Mouse (Mus musculus): Measurements from ENCODE around the gene Sik2. TPM values are rescaled to one million over a fixed set of nuclear protein-coding genes. Genes with fewer than 3 reads are reported as not detected.
A peak's percentile ranks its signal among the peaks of the same experiment; 100 is the strongest.

Gene Sik2
- total and polyA plus RNA-seq, 3 experiments: 7.5 to 12.1 TPM; not detected in 1

DNA sequence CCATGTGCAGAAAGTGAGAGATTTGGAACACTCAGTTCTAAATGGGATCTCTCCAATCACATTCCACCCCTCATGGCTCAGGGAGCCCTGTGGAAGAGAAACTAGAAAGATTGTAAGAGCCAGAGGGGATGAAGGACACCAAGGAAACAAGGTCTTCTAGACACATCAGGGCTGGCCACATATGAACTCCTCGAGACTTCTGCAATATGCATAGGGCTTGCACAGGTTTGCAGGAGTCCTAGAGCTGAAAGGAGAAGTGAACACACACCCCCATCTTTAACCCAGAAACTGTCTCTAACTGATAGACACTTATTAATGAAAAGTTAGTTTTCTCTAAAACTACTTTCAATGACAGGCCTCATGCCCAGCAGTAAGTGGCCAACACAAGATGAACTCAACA lies 64.0 kb downstream of the Sik2 start (continued):
- TF ChIP-seq CHD1 (IDR thresholded peaks at IDR 0.05; ENCODE audit: low read depth, low read length): no peak

DNA sequence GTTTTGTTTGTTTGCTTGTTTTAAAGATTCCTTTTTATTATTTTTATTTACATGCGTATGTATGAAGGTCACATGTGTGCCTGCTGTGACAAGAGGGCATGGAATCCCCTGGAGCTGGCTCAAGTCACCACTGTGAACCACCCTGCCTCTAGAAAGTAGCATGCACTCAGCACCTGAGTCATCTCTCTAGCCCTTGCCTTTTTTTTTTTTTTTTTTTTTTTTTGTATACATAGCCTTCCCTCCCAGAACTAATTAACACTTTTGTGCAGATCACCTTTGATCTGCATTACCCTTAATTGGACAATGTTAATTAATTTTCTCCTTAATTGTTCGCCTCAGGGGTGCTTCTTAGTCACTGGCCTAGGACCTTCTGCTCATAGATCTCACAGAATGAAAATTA lies 66.2 kb downstream of the Sik2 start:
- Histone ChIP-seq H3K36me3 (ENCODE audit: control insufficient read depth in 1 of 2, insufficient read depth in 2 of 2, low read length in 2 of 2) (peaks cover 0 to 31% of the 10 kb centered on the region in 2 experiments; a peak in 2 of 4 replicates), H3K27me3 (ENCODE audit: control insufficient read depth in 1 of 2, insufficient read depth in 2 of 2, low read length in 2 of 2) (no peaks in the 10 kb centered on the region), H3K27ac (ENCODE audit: control insufficient read depth, low read depth, low read length) (no peak overlapping the region), H3K4me1 (ENCODE audit: control insufficient read depth in 1 of 2, insufficient read depth in 2 of 2, low read length in 2 of 2) (peaks cover 17 to 43% of the 10 kb centered on the region in 2 experiments), H3K9ac (ENCODE audit: control insufficient read depth, low read depth, low read length, poor library complexity, severe bottlenecking) (no peak overlapping the region), H3K4me3 (ENCODE audit: control insufficient read depth in 1 of 2, insufficient read depth in 1 of 2, low read depth in 2 of 2, low read length in 2 of 2) (no peak overlapping the region), H3K9me3 (replicated peaks; ENCODE audit: insufficient read depth, low read length) (no peaks in the 10 kb centered on the region), H3K79me2 (ENCODE audit: control insufficient read depth, insufficient read depth, low read length, poor library complexity) (peaks cover 5% of the 10 kb centered on the region; the same call in 1 of the 2 replicates)
- TF ChIP-seq POLR2A (IDR thresholded peaks at IDR 0.05; ENCODE audit: control insufficient read depth in 1 of 2, insufficient read depth in 1 of 2, low read depth in 1 of 2, low read length in 2 of 2, poor library complexity in 1 of 2) (no peak), ETS1 (IDR thresholded peaks at IDR 0.05; ENCODE audit: low read depth, low read length) (no peak), RAD21 (IDR thresholded peaks at IDR 0.05; ENCODE audit: low read depth, low read length) (no peak), ZNF384 (IDR thresholded peaks at IDR 0.05; ENCODE audit: low read depth, low read length) (peak; percentile 64; the same call in 1 of the 2 replicates)
- no peak for DNase-seq (ENCODE audit: low read depth, low spot score)

GRCm38 (mm10) chr9:50941804-50942401 lies 67.0 kb downstream of the Sik2 start:
- Histone ChIP-seq H3K9me3 (replicated peaks; ENCODE audit: insufficient read depth, low read length) (no peaks in the 10 kb centered on the region), H3K9ac (ENCODE audit: control insufficient read depth, low read depth, low read length, poor library complexity, severe bottlenecking) (no peak overlapping the region), H3K36me3 (ENCODE audit: control insufficient read depth in 1 of 2, insufficient read depth in 2 of 2, low read length in 2 of 2) (peaks cover 0 to 29% of the 10 kb centered on the region in 2 experiments; a peak in 2 of 4 replicates), H3K79me2 (ENCODE audit: control insufficient read depth, insufficient read depth, low read length, poor library complexity) (peaks cover 5% of the 10 kb centered on the region; the same call in 1 of the 2 replicates), H3K4me3 (ENCODE audit: control insufficient read depth in 1 of 2, insufficient read depth in 1 of 2, low read depth in 2 of 2, low read length in 2 of 2) (no peak overlapping the region), H3K4me1 (ENCODE audit: control insufficient read depth in 1 of 2, insufficient read depth in 2 of 2, low read length in 2 of 2) (peaks cover 17 to 40% of the 10 kb centered on the region in 2 experiments), H3K27me3 (ENCODE audit: control insufficient read depth in 1 of 2, insufficient read depth in 2 of 2, low read length in 2 of 2) (no peaks in the 10 kb centered on the region), H3K27ac (ENCODE audit: control insufficient read depth, low read depth, low read length) (no peak overlapping the region)
- no peak for DNase-seq (ENCODE audit: low read depth, low spot score)
- TF ChIP-seq USF1 (IDR thresholded peaks at IDR 0.05; ENCODE audit: low read depth, low read length): peak; percentile 50; the same call in 1 of the 2 replicates
- TF ChIP-seq ZNF384 (IDR thresholded peaks at IDR 0.05; ENCODE audit: low read depth, low read length): no peak
- no peak for TF ChIP-seq NELFE (IDR thresholded peaks at IDR 0.05; ENCODE audit: low read depth, low read length)
- TF ChIP-seq HCFC1 (IDR thresholded peaks at IDR 0.05; ENCODE audit: low read depth, low read length): no peak
- TF ChIP-seq ELF1 (IDR thresholded peaks at IDR 0.05; ENCODE audit: low read depth, low read length): no peak

DNA sequence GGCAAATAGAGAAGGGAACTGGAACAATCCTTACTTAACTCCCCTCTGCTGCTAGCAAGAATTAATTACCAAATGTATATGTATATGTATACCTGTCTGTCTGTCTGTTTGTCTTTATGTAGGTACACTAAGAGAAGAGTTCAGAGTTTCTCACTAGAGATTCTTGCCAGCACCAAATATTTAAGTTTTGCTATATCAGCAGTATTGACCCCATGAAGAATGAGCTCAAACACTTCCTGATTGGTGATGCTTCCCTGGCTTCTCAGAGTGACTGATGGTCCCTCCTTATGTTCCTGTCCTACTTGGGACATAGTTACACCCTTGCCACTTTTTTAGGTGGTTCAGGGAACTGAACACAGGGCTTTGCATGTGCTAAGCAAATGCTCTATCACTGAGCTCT lies 78.9 kb downstream of the Sik2 start:
- TF ChIP-seq MAFK (IDR thresholded peaks at IDR 0.05; ENCODE audit: borderline replicate concordance, low read depth, low read length) (0 out of 2 replicates have a peak, but pooled peaks have one; percentile 20), ZC3H11A (IDR thresholded peaks at IDR 0.05; ENCODE audit: low read depth, low read length) (no peak)
- Histone ChIP-seq H3K36me3 (ENCODE audit: control insufficient read depth in 1 of 2, insufficient read depth in 2 of 2, low read length in 2 of 2) (peaks cover 4 to 11% of the 10 kb centered on the region in 2 experiments), H3K27me3 (ENCODE audit: control insufficient read depth in 1 of 2, insufficient read depth in 2 of 2, low read length in 2 of 2) (no peaks in the 10 kb centered on the region), H3K4me3 (ENCODE audit: control insufficient read depth in 1 of 2, insufficient read depth in 1 of 2, low read depth in 2 of 2, low read length in 2 of 2) (no peak overlapping the region), H3K9ac (ENCODE audit: control insufficient read depth, low read depth, low read length, poor library complexity, severe bottlenecking) (no peak overlapping the region), H3K4me1 (ENCODE audit: control insufficient read depth in 1 of 2, insufficient read depth in 2 of 2, low read length in 2 of 2) (peaks cover 5 to 9% of the 10 kb centered on the region in 2 experiments), H3K27ac (ENCODE audit: control insufficient read depth, low read depth, low read length) (no peak overlapping the region), H3K79me2 (ENCODE audit: control insufficient read depth, insufficient read depth, low read length, poor library complexity) (no peaks in the 10 kb centered on the region), H3K9me3 (replicated peaks; ENCODE audit: insufficient read depth, low read length) (no peaks in the 10 kb centered on the region)
- no peak for DNase-seq (ENCODE audit: low read depth, low spot score)

Data from MEL (cell line).